Mouse (Mus musculus) small intestine, adult 10 weeks (tissue): Measurements from ENCODE around the gene Mrpl9. TPM values are rescaled to one million over a fixed set of nuclear protein-coding genes. Genes with fewer than 3 reads are reported as not detected.

Experiments used
- polyA plus RNA-seq: library from polyadenylated mRNA; stranded (reverse); fragments of 350-450 nt; fragmentation: Illumina TruSeq; extraction: RNeasy Lipid Tissue Mini Kit (QIAGEN cat#74804); gene quantifications from one replicate; pipeline ENCODE4 v1.2.3, GENCODE M21; 2014; ENCODE audit warnings: low replicate concordance

Gene Mrpl9
- 35.5 TPM for polyA plus RNA-seq

DNA sequence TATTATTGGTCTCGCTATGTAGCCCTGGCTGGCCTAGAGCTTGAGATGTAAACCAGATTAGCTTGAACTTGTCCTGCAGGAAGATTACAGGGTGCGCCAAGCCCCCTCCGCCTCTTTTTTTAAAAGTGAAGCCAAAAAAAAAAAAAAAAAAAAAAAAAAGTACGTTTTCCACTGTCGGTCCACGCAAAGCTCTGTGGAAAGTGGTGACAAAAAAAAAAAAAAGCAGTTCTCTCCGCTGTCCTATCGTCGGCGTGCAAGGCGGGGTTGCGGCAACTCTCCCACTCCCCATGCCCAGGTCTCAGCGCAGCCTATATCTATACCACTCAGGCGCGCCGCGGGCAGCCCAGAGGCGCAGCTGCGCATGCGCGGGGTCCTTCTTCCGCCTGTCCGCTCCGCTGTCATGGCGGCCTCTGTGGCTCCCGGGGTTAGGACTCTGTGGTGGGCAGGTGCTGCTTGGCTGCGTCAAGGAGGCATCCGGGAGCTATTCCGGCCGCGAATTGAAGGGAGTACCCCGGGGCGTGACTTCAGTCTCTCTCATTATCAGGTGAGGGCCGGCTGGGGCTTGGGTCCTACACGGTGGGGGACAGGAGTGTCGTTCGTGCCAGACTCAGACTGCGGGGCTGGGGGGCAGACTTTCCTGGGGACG lies at the start of gene Mrpl9:
TSS of gene Mrpl9 (plus strand) at position 368 of the 646 bp plus-strand sequence.

DNA sequence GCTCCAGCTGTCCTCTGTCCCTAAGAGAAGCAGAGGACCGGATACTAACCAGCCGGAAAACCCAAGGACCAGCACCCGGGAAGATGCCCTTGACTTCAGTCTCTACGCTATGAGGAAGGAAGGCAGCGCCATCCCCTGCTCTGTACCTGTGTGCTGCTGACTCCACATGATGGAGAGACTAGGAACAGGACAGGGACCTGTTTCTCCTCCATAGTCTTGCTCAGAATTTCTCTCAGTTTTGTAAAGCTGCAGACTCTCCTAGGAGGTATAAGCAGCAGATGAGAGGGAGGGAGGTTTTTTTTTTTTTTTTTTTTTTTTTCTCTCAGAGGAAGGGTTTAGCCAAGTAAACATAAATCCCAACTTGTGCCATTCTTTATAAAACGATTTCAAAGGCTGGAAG lies 44.9 kb upstream of the Mrpl9 start, which contains the start of gene Lingo4:
TSS of gene Lingo4 (plus strand) at position 301 of the 400 bp plus-strand sequence.

DNA sequence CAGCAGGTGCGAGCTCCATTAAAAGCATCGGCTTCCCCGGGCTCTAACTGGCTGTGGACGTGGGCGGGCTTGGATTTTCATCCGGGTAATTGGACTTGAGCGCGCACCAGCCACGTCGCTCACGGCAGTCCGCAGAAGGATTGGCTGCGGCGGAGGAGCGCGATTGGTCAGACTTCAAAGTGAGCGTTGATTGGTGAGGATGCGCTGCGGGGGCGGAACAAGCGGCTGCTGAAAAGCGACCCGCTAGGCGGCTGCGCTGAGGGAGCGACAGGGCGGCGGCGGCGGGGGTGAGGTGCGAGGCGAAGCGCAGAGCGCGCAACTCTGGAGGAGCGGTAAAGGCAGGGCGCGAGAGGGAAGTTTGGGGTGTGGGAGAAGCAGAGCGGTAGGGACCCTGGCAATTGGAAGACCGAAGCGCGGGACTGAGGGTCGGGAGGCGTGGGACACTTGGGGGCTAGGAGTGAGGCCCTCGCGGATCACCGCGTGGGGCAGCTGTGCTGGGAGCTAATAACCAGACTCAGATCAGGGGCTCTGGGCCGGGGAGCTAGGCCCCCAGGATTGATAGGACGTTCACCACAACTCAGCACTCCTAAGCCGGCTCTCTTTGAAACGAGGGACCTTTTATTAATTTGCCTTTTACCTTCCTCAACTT lies 30.0 kb upstream of the Mrpl9 start, which contains the start of gene Tdrkh:
TSS of gene Tdrkh (plus strand) at position 243 of the 649 bp plus-strand sequence.

DNA sequence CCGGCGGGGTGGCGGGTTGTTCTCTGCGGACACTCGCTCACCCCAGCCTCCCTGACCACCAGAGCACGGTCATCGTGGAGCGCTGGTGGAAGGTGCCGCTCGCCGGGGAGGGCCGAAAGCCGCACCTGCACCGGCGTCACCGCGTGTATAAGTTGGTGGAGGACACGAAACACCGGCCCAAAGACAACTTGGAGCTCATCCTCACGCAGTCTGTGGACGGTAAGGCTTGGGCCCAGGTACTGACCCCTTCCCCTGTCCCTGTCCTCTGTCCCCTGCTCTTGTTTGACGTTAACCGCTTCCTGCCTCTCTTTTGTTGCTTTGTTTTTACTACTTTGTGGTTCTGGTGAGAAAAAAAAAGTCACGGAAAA lies 463 bp downstream of the Mrpl9 start, which contains the start of gene Oaz3:
TSS of gene Oaz3 (minus strand) at position 319 of the 368 bp plus-strand sequence.

DNA sequence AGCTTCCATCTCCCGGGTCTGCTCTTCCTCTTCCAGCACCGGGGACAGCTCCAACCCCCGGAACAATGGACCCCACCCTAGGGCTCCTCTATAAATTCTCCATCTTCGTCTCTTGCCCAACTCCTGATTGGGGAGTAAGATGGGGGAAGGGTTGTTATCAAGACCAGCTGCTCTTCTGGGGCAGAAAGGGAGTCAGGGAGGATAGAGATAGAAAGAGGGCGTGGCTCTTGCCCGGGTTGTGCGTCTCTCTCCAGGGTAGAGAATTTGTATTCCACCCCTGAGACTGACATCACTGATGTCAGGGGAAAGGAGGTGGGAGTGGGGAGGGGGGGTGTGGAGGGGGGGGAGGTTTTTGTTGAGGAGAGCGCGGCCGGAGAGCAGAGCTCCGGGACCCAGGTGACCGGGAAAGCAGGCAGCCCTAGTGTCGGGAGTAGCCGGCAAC lies 34.9 kb downstream of the Mrpl9 start, which contains the start of gene Celf3:
TSS of gene Celf3 (plus strand) at position 315 of the 442 bp plus-strand sequence.

DNA sequence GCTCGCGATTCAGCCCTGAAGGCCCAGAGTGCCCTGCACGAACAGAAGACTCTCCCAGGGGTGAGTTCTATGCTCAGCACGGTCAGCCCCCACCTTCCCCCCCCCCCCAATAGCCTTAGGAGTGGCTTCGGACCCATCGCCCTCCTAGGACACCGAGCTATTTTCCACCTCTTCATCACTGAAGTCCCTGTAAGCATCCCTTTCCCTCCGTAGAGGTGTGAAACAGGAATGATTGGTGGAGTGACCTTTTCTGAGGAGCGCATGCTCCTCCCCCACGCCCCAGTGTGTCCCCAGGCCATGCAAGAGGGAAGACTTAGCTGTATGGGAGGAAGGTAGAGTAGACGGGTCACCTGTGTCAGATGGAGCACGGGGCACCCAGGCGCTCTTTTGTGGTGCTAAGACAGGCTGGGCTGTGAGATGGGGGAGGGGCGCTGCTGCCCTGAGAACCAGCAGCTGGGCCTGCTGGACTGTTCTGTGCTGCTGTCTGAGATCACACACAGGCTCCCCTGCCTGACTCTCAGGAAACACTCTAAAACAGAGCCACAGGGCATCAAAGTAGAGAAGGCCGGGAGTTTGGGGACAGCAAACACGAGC lies 37.3 kb downstream of the Mrpl9 start, which contains the start of gene Riiad1:
TSS of gene Riiad1 (minus strand) at position 51 of the 594 bp plus-strand sequence.

Other genes starting within 250 kb of the Mrpl9 start
- gene Gm5286, start 246.6 kb upstream of the Mrpl9 start, polyA plus RNA-seq: not detected
- gene Gm4778, start 179.3 kb upstream of the Mrpl9 start, polyA plus RNA-seq: not detected
- gene Them4, start 133.2 kb upstream of the Mrpl9 start, polyA plus RNA-seq: 67.9 TPM
- gene Them5, start 101.2 kb upstream of the Mrpl9 start, polyA plus RNA-seq: not detected
- gene C2cd4d, start 80.9 kb upstream of the Mrpl9 start, polyA plus RNA-seq: not detected
- gene Rorc, start 70.5 kb upstream of the Mrpl9 start, polyA plus RNA-seq: 24.5 TPM
- gene Lingo4, start 44.8 kb upstream of the Mrpl9 start, polyA plus RNA-seq: 0.19 TPM
- gene Tdrkh, start 30.0 kb upstream of the Mrpl9 start, polyA plus RNA-seq: 1.3 TPM
- not detected for gene Oaz3, start 597 bp downstream of the Mrpl9 start, polyA plus RNA-seq
- 0.19 TPM for gene Celf3, start 35.0 kb downstream of the Mrpl9 start, polyA plus RNA-seq
- gene Riiad1, start 37.0 kb downstream of the Mrpl9 start, polyA plus RNA-seq: 0.85 TPM
- 38.1 TPM for gene Snx27, start 139.4 kb downstream of the Mrpl9 start, polyA plus RNA-seq
- not detected for gene Gm10972, start 199.8 kb downstream of the Mrpl9 start, polyA plus RNA-seq
- gene Tuft1, start 215.6 kb downstream of the Mrpl9 start, polyA plus RNA-seq: 9.9 TPM